9 mouse cellular contexts compared by ENCODE assay signal in the genomic region with DNA sequence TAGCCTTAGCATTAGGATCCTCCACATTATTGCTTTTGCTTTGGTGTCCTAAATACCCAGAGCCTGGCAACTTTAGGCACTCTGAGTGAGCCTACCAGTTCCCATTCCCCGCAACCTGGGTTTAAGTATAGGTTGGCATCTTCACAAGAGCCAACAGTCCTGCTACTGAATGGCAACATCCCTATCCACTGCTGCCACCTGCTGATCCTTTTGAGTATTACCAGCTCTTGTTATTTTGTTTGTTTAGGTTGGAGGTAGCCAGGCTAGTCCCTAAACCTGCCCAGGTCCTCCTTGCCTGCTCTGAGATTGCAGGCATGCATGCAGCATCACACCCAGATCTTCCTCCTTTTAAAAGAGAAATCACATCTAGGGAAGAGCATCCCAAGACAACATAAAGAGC. TPM values are rescaled to one million over a fixed set of nuclear protein-coding genes. Genes with fewer than 3 reads are reported as not detected.
DNase-seq lines count a peak whose midpoint lies in the region; ATAC-seq and TF ChIP-seq lines count a peak whose summit lies in the region.
"Not testable (repeated sequence)": the region's sequence is repeated elsewhere in the genome, so short reads cannot be mapped to it uniquely, and the experiment has no call there.
"Had no signal": no experiment of that assay in that cellular context is flagged by ENCODE, and none has a peak within 500 bp of the region (broad histone marks: within the 10 kb centered on the region; RNA-seq: fewer than 3 reads in every experiment).

No protein-coding gene starts in this region.

- H3K36me3 ChIP-seq in E14TG2a.4 (ENCODE audit: insufficient read depth, low read length); hindbrain, embryonic 14.5 days (replicated peaks; ENCODE audit: control insufficient read depth, insufficient read depth); neural tube, embryonic 15.5 days: not testable (repeated sequence)

- TF ChIP-seq CTCF in E14TG2a.4 (conservative IDR thresholded peaks at IDR 0.05; ENCODE audit: low read length) = 0 out of 2 replicates have a peak, but pooled peaks have one; percentile 11

- not testable (repeated sequence) for H3K4me3 ChIP-seq in E14TG2a.4 (replicated peaks; ENCODE audit: low read length); hindbrain, embryonic 14.5 days (replicated peaks; ENCODE audit: low read length); neural tube, embryonic 15.5 days (replicated peaks)

- WGBS in hindbrain, embryonic 14.5 days = 44% methylated on average over 1 of the region's 1 CpGs
- WGBS in neural tube, embryonic 15.5 days = 29% methylated on average over 1 of the region's 1 CpGs

- H3K27ac ChIP-seq in hindbrain, embryonic 14.5 days; neural tube, embryonic 15.5 days (replicated peaks): not testable (repeated sequence)

- not testable (repeated sequence) for H3K27me3 ChIP-seq in E14TG2a.4 (ENCODE audit: insufficient read depth, low read length); hindbrain, embryonic 14.5 days (ENCODE audit: control insufficient read depth, insufficient read depth, low read length); neural tube, embryonic 15.5 days (replicated peaks)

- DNase-seq in cerebellum, adult 18-20 months = peak; percentile 80 to 85
- DNase-seq in frontal cortex, adult 2 months (ENCODE audit: extremely low spot score in 1 of 2, low spot score in 1 of 2) = peak; percentile 80 to 98
- DNase-seq in hindbrain, embryonic 14.5 days (ENCODE audit: low spot score) = peak; percentile 75
- DNase-seq in layer of hippocampus, adult 9-10 months (ENCODE audit: low spot score) = peak; percentile 99
- DNase-seq in lung, adult 18-20 months = peak; percentile 56 to 84
- DNase-seq in thymus, postnatal 0 days (ENCODE audit: low spot score) = peak; percentile 57

- H3K4me1 ChIP-seq in E14TG2a.4 (replicated peaks; ENCODE audit: low read depth, low read length); hindbrain, embryonic 14.5 days (replicated peaks; ENCODE audit: control insufficient read depth, insufficient read depth, low read length); neural tube, embryonic 15.5 days: not testable (repeated sequence)

- not testable (repeated sequence) for H3K4me2 ChIP-seq in hindbrain, embryonic 14.5 days (replicated peaks); neural tube, embryonic 15.5 days

- H3K9me3 ChIP-seq in E14TG2a.4 (ENCODE audit: low read length); hindbrain, embryonic 14.5 days (ENCODE audit: control insufficient read depth, low read length); neural tube, embryonic 15.5 days (replicated peaks): not testable (repeated sequence)

- ATAC-seq in hindbrain, embryonic 14.5 days (ENCODE audit: low FRiP score) = peak; percentile 68; the same call in 1 of the 2 replicates
- peak; percentile 69; the same call in 1 of the 2 replicates for ATAC-seq in neural tube, embryonic 15.5 days (ENCODE audit: low FRiP score)

- H3K9ac ChIP-seq in hindbrain, embryonic 14.5 days; neural tube, embryonic 15.5 days (replicated peaks): not testable (repeated sequence)

RNA-seq across cellular contexts. Expression of gene Ang, which starts 7.3 kb away (rescaled TPM):
- polyA plus RNA-seq in frontal cortex, adult 2 months (2012; rRNA removed) = 4.2 and 6.9 TPM in 2 replicates
- polyA plus RNA-seq in hindbrain, embryonic 14.5 days (2014; fragmentation: Nextera tagmentation; extraction: Ambion mirVana) = 4.8 and 5.2 TPM in 2 replicates
- 4.4 and 8.0 TPM in 2 replicates for polyA plus RNA-seq in neural tube, embryonic 15.5 days (2015; fragmentation: Nextera tagmentation; extraction: Ambion mirVana)
- polyA plus RNA-seq in thymus, postnatal 0 days (2015; fragmentation: Nextera tagmentation; extraction: Ambion mirVana) = 5.0 and 6.0 TPM in 2 replicates

RNA-seq across cellular contexts. Expression of gene Rnase4, which starts 7.4 kb away (rescaled TPM):
- polyA plus RNA-seq in frontal cortex, adult 2 months (2012; rRNA removed) = 20.3 and 27.1 TPM in 2 replicates
- polyA plus RNA-seq in hindbrain, embryonic 14.5 days (2014; fragmentation: Nextera tagmentation; extraction: Ambion mirVana) = 17.0 and 18.2 TPM in 2 replicates
- polyA plus RNA-seq in neural tube, embryonic 15.5 days (2015; fragmentation: Nextera tagmentation; extraction: Ambion mirVana) = 18.6 and 30.0 TPM in 2 replicates
- 29.9 and 32.1 TPM in 2 replicates for polyA plus RNA-seq in thymus, postnatal 0 days (2015; fragmentation: Nextera tagmentation; extraction: Ambion mirVana)

RNA-seq across cellular contexts. Expression of gene Eddm3b, which starts 15.9 kb away (rescaled TPM):
- not detected in 2 replicates for polyA plus RNA-seq in frontal cortex, adult 2 months (2012; rRNA removed)
- polyA plus RNA-seq in hindbrain, embryonic 14.5 days (2014; fragmentation: Nextera tagmentation; extraction: Ambion mirVana) = not detected in 2 replicates
- polyA plus RNA-seq in neural tube, embryonic 15.5 days (2015; fragmentation: Nextera tagmentation; extraction: Ambion mirVana) = not detected in 2 replicates
- not detected in 2 replicates for polyA plus RNA-seq in thymus, postnatal 0 days (2015; fragmentation: Nextera tagmentation; extraction: Ambion mirVana)
- polyA plus RNA-seq: heart, embryonic 13.5 days had no signal

RNA-seq across cellular contexts. Expression of gene Olfr750, which starts 24.1 kb away (rescaled TPM):
- polyA plus RNA-seq in frontal cortex, adult 2 months (2012; rRNA removed) = not detected in 2 replicates
- polyA plus RNA-seq in hindbrain, embryonic 14.5 days (2014; fragmentation: Nextera tagmentation; extraction: Ambion mirVana) = not detected in 2 replicates
- not detected in 2 replicates for polyA plus RNA-seq in neural tube, embryonic 15.5 days (2015; fragmentation: Nextera tagmentation; extraction: Ambion mirVana)
- not detected in 2 replicates for polyA plus RNA-seq in thymus, postnatal 0 days (2015; fragmentation: Nextera tagmentation; extraction: Ambion mirVana)
- polyA plus RNA-seq: heart, embryonic 13.5 days had no signal

RNA-seq across cellular contexts. Expression of gene Rnase6, which starts 25.4 kb away (rescaled TPM):
- polyA plus RNA-seq in frontal cortex, adult 2 months (2012; rRNA removed) = 0.38 and 0.56 TPM in 2 replicates
- 0.39 and 0.41 TPM in 2 replicates for polyA plus RNA-seq in hindbrain, embryonic 14.5 days (2014; fragmentation: Nextera tagmentation; extraction: Ambion mirVana)
- 1.0 and 2.2 TPM in 2 replicates for polyA plus RNA-seq in neural tube, embryonic 15.5 days (2015; fragmentation: Nextera tagmentation; extraction: Ambion mirVana)
- 3.1 and 4.6 TPM in 2 replicates for polyA plus RNA-seq in thymus, postnatal 0 days (2015; fragmentation: Nextera tagmentation; extraction: Ambion mirVana)
